ENCODE assay signal across 20 mouse cellular contexts in the genomic region with DNA sequence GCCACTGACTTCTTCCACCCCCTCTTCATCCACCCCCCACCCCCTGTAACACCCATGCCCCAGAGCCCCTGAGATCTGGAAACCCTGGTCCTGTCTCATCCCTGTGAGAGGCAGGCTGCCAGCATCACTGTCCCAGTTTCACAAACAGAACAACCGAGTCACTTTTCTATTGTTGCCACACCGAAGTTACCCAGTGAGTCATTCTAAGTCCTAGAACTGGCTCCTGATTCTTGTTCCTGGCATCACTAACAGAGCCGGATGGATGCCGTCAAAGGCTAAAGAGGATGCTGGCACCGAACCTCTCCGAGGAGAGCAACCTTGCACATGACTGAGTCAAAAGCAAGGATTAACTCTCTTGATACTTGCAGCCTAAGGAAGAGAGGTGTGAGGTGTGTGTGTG. TPM values are rescaled to one million over a fixed set of nuclear protein-coding genes. Genes with fewer than 3 reads are reported as not detected.
DNase-seq lines count a peak whose midpoint lies in the region; ATAC-seq and TF ChIP-seq lines count a peak whose summit lies in the region.
"Had no signal": no experiment of that assay in that cellular context is flagged by ENCODE, and none has a peak within 500 bp of the region (broad histone marks: within the 10 kb centered on the region; RNA-seq: fewer than 3 reads in every experiment).

No protein-coding gene starts in this region.

- 75% methylated on average over 6 of the region's 6 CpGs for WGBS in lung, postnatal 0 days
- WGBS in midbrain, embryonic 10.5 days, result 90% methylated on average over 6 of the region's 6 CpGs

- ATAC-seq in lung, postnatal 0 days, result peak; percentile 16; the same call in 1 of the 2 replicates
- ATAC-seq: inflammation-experienced regulatory T-cells, adult 6 months; midbrain, embryonic 15.5 days had no signal

- H3K27me3 ChIP-seq in lung, postnatal 0 days (replicated peaks; ENCODE audit: insufficient read depth, low read length), result no peaks in the 10 kb centered on the region
- no peaks in the 10 kb centered on the region for H3K27me3 ChIP-seq in midbrain, embryonic 10.5 days (ENCODE audit: low read depth, poor library complexity, severe bottlenecking)
- H3K27me3 ChIP-seq: embryonic facial prominence, embryonic 13.5 days; forebrain, embryonic 12.5 days; hindbrain, embryonic 12.5 days; midbrain, embryonic 15.5 days had no signal

- H3K9ac ChIP-seq in lung, postnatal 0 days (replicated peaks; ENCODE audit: low read depth), result no peak overlapping the region
- H3K9ac ChIP-seq: embryonic facial prominence, embryonic 13.5 days; forebrain, embryonic 12.5 days; hindbrain, embryonic 12.5 days; midbrain, embryonic 15.5 days had no signal

- no peaks in the 10 kb centered on the region for H3K9me3 ChIP-seq in lung, postnatal 0 days (ENCODE audit: low read length)
- no peaks in the 10 kb centered on the region for H3K9me3 ChIP-seq in midbrain, embryonic 10.5 days (replicated peaks)
- H3K9me3 ChIP-seq: embryonic facial prominence, embryonic 13.5 days; forebrain, embryonic 12.5 days; hindbrain, embryonic 12.5 days; midbrain, embryonic 15.5 days had no signal

- H3K4me3 ChIP-seq in lung, postnatal 0 days (ENCODE audit: low read depth, low read length), result no peak overlapping the region
- no peak overlapping the region for H3K4me3 ChIP-seq in midbrain, embryonic 10.5 days
- H3K4me3 ChIP-seq: embryonic facial prominence, embryonic 13.5 days; forebrain, embryonic 12.5 days; heart, adult 2 months; hindbrain, embryonic 12.5 days; midbrain, embryonic 15.5 days had no signal

- no peak overlapping the region for H3K27ac ChIP-seq in lung, postnatal 0 days (ENCODE audit: low read length)
- H3K27ac ChIP-seq in midbrain, embryonic 10.5 days (replicated peaks), result no peak overlapping the region
- H3K27ac ChIP-seq: embryonic facial prominence, embryonic 13.5 days; forebrain, embryonic 12.5 days; heart, adult 2 months; hindbrain, embryonic 12.5 days; kidney, postnatal 0 days; midbrain, embryonic 15.5 days had no signal

- H3K4me1 ChIP-seq in lung, postnatal 0 days (ENCODE audit: insufficient read depth, low read depth, low read length), result no peaks in the 10 kb centered on the region
- H3K4me1 ChIP-seq in midbrain, embryonic 10.5 days, result peaks cover 14% of the 10 kb centered on the region
- H3K4me1 ChIP-seq: forebrain, embryonic 12.5 days; midbrain, embryonic 15.5 days had no signal

- DNase-seq in frontal cortex, postnatal 36 days (ENCODE audit: low spot score in 2 of 2), result peak; percentile 30 to 42
- no peak for DNase-seq in frontal cortex, postnatal 10 days (ENCODE audit: low spot score in 2 of 2)
- no peak for DNase-seq in lung, postnatal 0 days (ENCODE audit: low spot score)
- no peak for DNase-seq in lung, postnatal 14 days
- DNase-seq in NIH3T3 (ENCODE audit: low read depth), result peak; percentile 62
- peak; percentile 37 for DNase-seq in right cerebral cortex, postnatal 25 days
- no peak for DNase-seq in midbrain, embryonic 10.5 days (ENCODE audit: low spot score)
- DNase-seq: cerebellum, adult 8-10 months; heart, adult 2 months; left cerebral cortex, postnatal 4 days; lung, adult 2 months; retina, postnatal 1 day; thymus, postnatal 14 days had no signal

- no peaks in the 10 kb centered on the region for H3K36me3 ChIP-seq in lung, postnatal 0 days (ENCODE audit: insufficient read depth, low read length)
- H3K36me3 ChIP-seq in midbrain, embryonic 10.5 days, result no peaks in the 10 kb centered on the region
- H3K36me3 ChIP-seq: embryonic facial prominence, embryonic 13.5 days; forebrain, embryonic 12.5 days; hindbrain, embryonic 12.5 days; midbrain, embryonic 15.5 days had no signal

- no peak overlapping the region for H3K4me2 ChIP-seq in lung, postnatal 0 days (replicated peaks; ENCODE audit: low read depth, low read length)
- H3K4me2 ChIP-seq: embryonic facial prominence, embryonic 13.5 days; forebrain, embryonic 12.5 days; hindbrain, embryonic 12.5 days; midbrain, embryonic 15.5 days had no signal

- no peak for TF ChIP-seq EP300 in lung, postnatal 0 days (IDR thresholded peaks at IDR 0.05)

- TF ChIP-seq CTCF in lung, postnatal 0 days (IDR thresholded peaks at IDR 0.05), result no peak

RNA-seq across cellular contexts. Expression of a gene that starts 31.6 kb away (rescaled TPM):
- polyA plus RNA-seq in lung, postnatal 0 days (2015; fragmentation: Nextera tagmentation; extraction: Ambion mirVana), result not detected in 2 replicates
- not detected in 2 replicates for polyA plus RNA-seq in midbrain, embryonic 10.5 days (2016; fragmentation: Nextera tagmentation; extraction: Ambion mirVana)
- polyA plus RNA-seq: embryonic facial prominence, embryonic 13.5 days; forebrain, embryonic 12.5 days; heart, adult 2 months; hindbrain, embryonic 12.5 days; inflammation-experienced regulatory T-cells, adult 6 months; kidney, postnatal 0 days; liver, adult 2 months; lung, adult 2 months; midbrain, embryonic 15.5 days had no signal

Comparison
In these comparisons a context has a peak if more than half of its experiments do, and no peak if none do; other contexts are left out.
1. DNase-seq: peak in frontal cortex, postnatal 36 days (2 of 2), NIH3T3 (single experiment) and right cerebral cortex, postnatal 25 days (single experiment); none in frontal cortex, postnatal 10 days (0 of 2), lung, postnatal 0 days (single experiment), lung, postnatal 14 days (single experiment) and midbrain, embryonic 10.5 days (single experiment).